Mouse (Mus musculus) stomach, postnatal 0 days (tissue): ENCODE results near the gene Nup210. TPM values are rescaled to one million over a fixed set of nuclear protein-coding genes. Genes with fewer than 3 reads are reported as not detected.

ENCODE experiments used
- ATAC-seq: fragments of 200-750 bp; cut with Nextera tagmentation; 2 replicates; pipeline ENCODE4 v1.8.0; 2017; ENCODE audit not compliant: low FRiP score, low TSS enrichment
- DNase-seq: peaks from one replicate; pipeline ENCODE4 v3.0.0-alpha.2; 2016; ENCODE audit warnings: low spot score
- H3K27ac ChIP-seq: fragments of 300-500 bp; sonication (generic); replicated peaks from 2 replicates; pipeline ENCODE4 v1.5.1; 2014; ENCODE audit warnings: mild to moderate bottlenecking, control low read depth
- H3K27me3 ChIP-seq: fragments of 300-500 bp; sonication (generic); 2 replicates; pipeline ENCODE4 v1.6.1; 2014; ENCODE audit warnings: low read length; ENCODE audit not compliant: control insufficient read depth, insufficient read depth
- H3K36me3 ChIP-seq: fragments of 300-500 bp; sonication (generic); 2 replicates; pipeline ENCODE4 v1.6.1; 2014; ENCODE audit warnings: low read length, mixed read lengths; ENCODE audit not compliant: control insufficient read depth, insufficient read depth
- H3K4me1 ChIP-seq: fragments of 300-500 bp; sonication (generic); replicated peaks from 2 replicates; pipeline ENCODE4 v1.6.1; 2014; ENCODE audit warnings: antibody characterized with exemption; ENCODE audit not compliant: control insufficient read depth, insufficient read depth
- H3K4me2 ChIP-seq: fragments of 300-500 bp; sonication (generic); replicated peaks from 2 replicates; pipeline ENCODE4 v1.6.1; 2014; ENCODE audit warnings: low read depth, mild to moderate bottlenecking, control low read depth, moderate library complexity
- H3K4me3 ChIP-seq: fragments of 300-500 bp; sonication (generic); 2 replicates; pipeline ENCODE4 v1.5.1; 2014; ENCODE audit warnings: low read depth, low read length, control low read depth
- H3K9ac ChIP-seq: fragments of 300-500 bp; sonication (generic); 2 replicates; pipeline ENCODE4 v1.6.1; 2014; ENCODE audit warnings: mild to moderate bottlenecking, low read length, control low read depth, mixed read lengths
- H3K9me3 ChIP-seq: fragments of 300-500 bp; sonication (generic); 2 replicates; pipeline ENCODE4 v1.6.1; 2016; ENCODE audit warnings: low read length; ENCODE audit not compliant: control insufficient read depth
- CTCF ChIP-seq: IDR thresholded peaks from 2 replicates; pipeline ENCODE4 v1.5.1; 2016; ENCODE audit warnings: antibody characterized with exemption, low read depth, mild to moderate bottlenecking, moderate library complexity
- EP300 ChIP-seq: optimal IDR thresholded peaks from 2 replicates; pipeline ENCODE3; 2016; ENCODE audit warnings: antibody characterized with exemption
- WGBS: fragments of 180-500 bp; shearing (Covaris S2); extraction: QIAGEN DNeasy Blood & Tissue Kit; methylation state at CpG from one replicate; pipeline ENCODE4 v1.1.7; 2014; 5-methylcytosine and 5-hydroxymethylcytosine counted together
- polyA plus RNA-seq: library from polyadenylated mRNA; unstranded; fragments of >200 nt; fragmentation: Nextera tagmentation; extraction: Ambion mirVana; gene quantifications from 2 replicates; pipeline ENCODE4 v1.2.1, GENCODE M21; 2015

Nup210 gene
- polyA plus RNA-seq, 1 experiment from 2014 or later: 2.4 TPM

DNA sequence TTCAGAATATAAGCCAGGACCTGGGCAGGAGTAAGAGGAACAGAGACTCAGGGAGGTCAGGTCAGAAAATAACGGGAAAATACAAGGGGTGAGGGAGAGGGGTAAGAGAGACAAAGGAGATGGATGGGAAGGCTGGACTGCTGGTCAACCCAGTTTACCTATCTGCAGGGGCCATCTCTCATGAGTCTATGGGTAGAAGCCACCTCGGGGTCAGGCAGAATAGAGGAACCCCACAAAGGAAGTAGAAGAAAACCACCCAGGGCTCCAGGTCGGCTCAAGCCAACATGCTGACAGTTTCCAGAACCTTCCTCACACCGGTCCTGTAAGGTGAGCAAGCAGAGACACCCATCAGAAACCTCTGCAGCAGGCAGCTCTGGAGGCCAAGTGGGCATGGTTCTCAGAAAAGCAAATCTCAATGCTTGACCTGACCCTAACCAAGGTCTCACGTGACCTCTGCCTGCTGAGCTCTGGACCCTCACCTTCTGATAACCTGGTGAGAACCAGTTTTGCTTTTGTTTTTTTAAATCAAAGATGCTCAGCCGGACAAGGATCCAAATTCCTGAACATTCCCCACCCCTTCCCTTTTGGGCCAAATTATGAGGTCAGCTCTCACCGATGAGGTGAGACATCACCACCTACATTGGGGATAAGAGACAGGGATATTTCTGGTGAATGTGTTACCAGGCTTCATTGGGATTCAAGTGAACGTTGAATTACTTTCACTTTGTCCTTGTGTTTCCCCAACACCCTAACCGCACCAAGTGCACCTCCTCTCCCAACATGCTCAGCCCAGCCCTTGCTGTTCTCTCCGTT lies 5.3 kb downstream of the Nup210 start:
- H3K36me3 ChIP-seq: no peaks in the 10 kb centered on the region
- H3K9me3 ChIP-seq: no peaks in the 10 kb centered on the region
- no peak for DNase-seq
- no peak for ATAC-seq
- H3K4me2 ChIP-seq: no peak overlapping the region
- no peak overlapping the region for H3K4me3 ChIP-seq
- 78% methylated on average over 10 of the region's 10 CpGs for WGBS
- H3K4me1 ChIP-seq: no peaks in the 10 kb centered on the region
- no peaks in the 10 kb centered on the region for H3K27me3 ChIP-seq
- H3K9ac ChIP-seq: no peak overlapping the region
- H3K27ac ChIP-seq: no peak overlapping the region
- TF ChIP-seq CTCF: no peak
- no peak for TF ChIP-seq EP300

DNA sequence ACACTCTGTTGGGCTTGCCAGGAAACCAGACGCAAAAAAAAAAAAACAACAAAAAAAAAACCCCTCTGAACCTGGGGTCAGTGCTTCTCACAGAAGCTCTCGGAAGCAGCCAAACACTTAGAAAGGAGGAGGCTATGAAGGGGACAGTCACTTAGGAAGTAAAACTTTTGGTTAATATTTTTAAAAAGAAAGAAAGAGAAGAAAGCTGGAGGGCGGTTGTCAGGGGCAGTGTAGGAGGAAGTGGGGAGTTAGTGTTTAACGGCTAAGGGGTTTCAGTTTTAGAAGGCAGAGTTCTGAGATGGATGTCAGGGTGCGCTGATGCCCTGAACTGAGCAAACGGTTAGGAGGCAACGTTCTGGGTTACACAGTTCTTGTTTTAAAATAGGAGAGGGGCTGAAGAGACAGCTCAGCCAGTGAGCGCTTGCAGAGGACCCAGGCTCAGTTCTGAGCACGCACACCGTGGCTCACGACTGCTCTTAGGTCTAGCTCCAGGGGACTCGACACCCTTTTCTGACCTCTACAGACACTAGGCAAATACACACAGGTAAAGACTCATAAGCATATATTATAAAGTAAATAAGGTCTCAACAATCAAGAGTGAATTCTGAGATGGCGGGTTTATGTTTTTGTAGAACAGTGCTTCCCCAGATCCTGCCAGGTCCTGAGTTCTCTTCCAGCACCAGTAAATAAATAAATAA lies 6.2 kb downstream of the Nup210 start:
- DNase-seq (no peak), ATAC-seq (no peak)
- H3K4me1 ChIP-seq: no peaks in the 10 kb centered on the region
- H3K9me3 ChIP-seq: no peaks in the 10 kb centered on the region
- H3K9ac ChIP-seq: no peak overlapping the region
- no peak overlapping the region for H3K4me2 ChIP-seq
- H3K27ac ChIP-seq: no peak overlapping the region
- no peak overlapping the region for H3K4me3 ChIP-seq
- H3K27me3 ChIP-seq: no peaks in the 10 kb centered on the region
- TF ChIP-seq CTCF: no peak
- no peak for TF ChIP-seq EP300
- H3K36me3 ChIP-seq: no peaks in the 10 kb centered on the region
- 58% methylated on average over 13 of the region's 13 CpGs for WGBS

DNA sequence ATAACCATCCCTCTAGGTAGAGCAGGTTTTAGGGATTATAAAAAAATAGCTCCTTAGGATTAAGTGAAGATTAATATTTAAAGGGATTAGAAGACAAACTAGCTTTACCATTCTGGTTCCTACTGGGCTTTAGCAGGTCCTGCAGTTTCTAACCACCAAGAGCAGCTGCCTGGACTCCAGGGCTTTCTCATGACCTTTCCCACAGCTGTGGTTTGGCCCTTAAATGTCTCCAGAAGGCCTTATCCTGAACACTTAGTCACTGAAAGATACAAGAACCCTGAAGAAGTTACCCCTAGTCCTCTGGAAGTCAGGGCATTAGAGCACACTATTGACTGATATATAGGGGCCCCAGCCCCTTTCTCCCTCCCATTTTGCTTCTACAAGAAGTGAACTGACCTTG lies 7.1 kb downstream of the Nup210 start:
- Histone ChIP-seq H3K4me1 (no peaks in the 10 kb centered on the region), H3K27me3 (no peaks in the 10 kb centered on the region), H3K4me2 (no peak overlapping the region), H3K9me3 (no peaks in the 10 kb centered on the region), H3K4me3 (no peak overlapping the region), H3K27ac (no peak overlapping the region), H3K9ac (no peak overlapping the region), H3K36me3 (no peaks in the 10 kb centered on the region)
- ATAC-seq (no peak), DNase-seq (no peak)
- TF ChIP-seq EP300: no peak
- no peak for TF ChIP-seq CTCF

DNA sequence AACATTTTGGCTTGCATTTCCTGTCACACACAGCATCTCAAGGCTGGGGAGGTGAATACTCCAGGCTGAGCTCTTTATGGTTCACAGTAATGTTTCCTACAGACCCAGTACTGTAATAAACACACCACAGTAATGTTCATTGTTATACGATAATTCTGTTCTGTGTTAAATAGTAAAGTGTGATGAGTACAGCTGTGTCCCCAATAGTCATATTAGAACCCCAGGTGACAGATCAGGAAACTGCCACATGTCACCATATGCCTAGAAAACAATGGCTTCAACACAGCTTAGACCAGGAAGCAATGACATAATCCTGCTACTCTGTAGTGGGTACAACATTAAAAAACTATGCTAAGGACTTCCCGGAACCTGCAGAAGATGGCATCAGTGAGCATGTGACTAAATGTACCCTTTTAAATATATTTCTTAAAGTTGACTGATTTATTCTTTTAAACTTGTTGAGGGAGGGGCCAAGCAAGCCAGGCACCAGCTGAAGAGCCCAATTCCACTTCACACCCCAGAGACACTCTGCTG lies 7.6 kb downstream of the Nup210 start:
- Histone ChIP-seq H3K36me3 (no peaks in the 10 kb centered on the region), H3K4me3 (no peak overlapping the region), H3K27me3 (no peaks in the 10 kb centered on the region), H3K4me1 (no peaks in the 10 kb centered on the region), H3K9me3 (no peaks in the 10 kb centered on the region), H3K27ac (no peak overlapping the region), H3K9ac (no peak overlapping the region), H3K4me2 (no peak overlapping the region)
- TF ChIP-seq CTCF (no peak), EP300 (no peak)
- ATAC-seq: no peak
- DNase-seq: no peak
- WGBS: 78% methylated on average over 2 of the region's 2 CpGs

DNA sequence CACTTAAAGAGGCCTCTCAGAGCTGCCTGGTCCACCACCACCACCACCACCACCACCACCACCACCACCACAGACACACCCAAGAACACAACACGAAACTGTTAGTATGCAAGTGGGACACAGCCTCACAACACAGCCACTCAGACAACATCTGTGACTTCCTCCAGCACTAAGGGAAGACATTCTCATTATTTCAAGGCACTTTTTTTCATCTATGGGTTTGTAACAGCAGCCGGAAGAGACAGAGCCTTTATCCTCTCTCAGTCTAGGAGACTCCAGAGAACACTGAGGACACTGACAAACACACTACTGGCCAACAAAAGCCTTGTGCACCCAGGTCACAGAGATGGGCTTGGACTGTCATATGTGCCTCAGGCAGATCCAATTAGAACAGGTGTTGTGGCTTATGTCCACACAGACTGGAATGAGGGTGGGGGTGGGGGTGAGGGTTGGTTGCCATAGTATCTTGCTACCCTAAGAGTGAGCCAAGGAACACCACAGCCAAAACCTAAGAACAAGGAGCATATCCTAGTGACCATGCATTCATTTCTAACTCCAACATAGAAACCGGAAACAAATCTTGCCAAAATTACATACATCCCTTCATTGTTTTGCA lies 8.2 kb downstream of the Nup210 start:
- no peak for TF ChIP-seq CTCF
- TF ChIP-seq EP300: no peak
- no peak for DNase-seq
- no peaks in the 10 kb centered on the region for H3K4me1 ChIP-seq
- 73% methylated on average over 3 of the region's 3 CpGs for WGBS
- H3K9ac ChIP-seq: no peak overlapping the region
- H3K9me3 ChIP-seq: no peaks in the 10 kb centered on the region
- ATAC-seq: no peak
- H3K4me2 ChIP-seq: no peak overlapping the region
- no peaks in the 10 kb centered on the region for H3K27me3 ChIP-seq
- H3K36me3 ChIP-seq: no peaks in the 10 kb centered on the region
- H3K27ac ChIP-seq: no peak overlapping the region
- no peak overlapping the region for H3K4me3 ChIP-seq
